Mouse (Mus musculus) forebrain, embryonic 14.5 days (tissue): Measurements from ENCODE around the gene Klhl33. TPM values are rescaled to one million over a fixed set of nuclear protein-coding genes. Genes with fewer than 3 reads are reported as not detected.
"Not testable (repeated sequence)": the region's sequence is repeated elsewhere in the genome, so short reads cannot be mapped to it uniquely, and the experiment has no call there.

Experiments
- ATAC-seq: fragments of 200-750 bp; cut with Nextera tagmentation; 2 replicates; pipeline ENCODE4 v1.8.0; 2017; ENCODE audit warnings: mild to moderate bottlenecking, moderate library complexity
- DNase-seq: peaks from one replicate; pipeline ENCODE4 v3.0.0-alpha.2; 2015; ENCODE audit warnings: low spot score
- H3K27ac ChIP-seq: fragments of 300-500 bp; sonication (generic); 2 replicates; pipeline ENCODE4 v1.5.1; 2014; ENCODE audit warnings: low read depth, mild to moderate bottlenecking, control low read depth, low read length, moderate library complexity
- H3K27me3 ChIP-seq: fragments of 300-500 bp; sonication (generic); replicated peaks from 2 replicates; pipeline ENCODE4 v1.6.1; 2014; ENCODE audit warnings: low read length, control low read depth, mixed read lengths; ENCODE audit not compliant: control insufficient read depth, insufficient read depth
- H3K36me3 ChIP-seq: fragments of 300-500 bp; sonication (generic); 2 replicates; pipeline ENCODE4 v1.6.1; 2014; ENCODE audit warnings: low read length, control low read depth; ENCODE audit not compliant: control insufficient read depth, insufficient read depth
- H3K4me1 ChIP-seq: fragments of 300-500 bp; sonication (generic); 2 replicates; pipeline ENCODE4 v1.6.1; 2014; ENCODE audit warnings: antibody characterized with exemption, low read length, control low read depth; ENCODE audit not compliant: control insufficient read depth, insufficient read depth
- H3K4me2 ChIP-seq: fragments of 300-500 bp; sonication (generic); 2 replicates; pipeline ENCODE4 v1.6.1; 2014; ENCODE audit warnings: mild to moderate bottlenecking, control low read depth, low read length
- H3K4me3 ChIP-seq: fragments of 300-500 bp; sonication (generic); 2 replicates; pipeline ENCODE4 v1.5.1; 2014; ENCODE audit warnings: low read depth, low read length, control low read depth
- H3K9ac ChIP-seq: fragments of 300-500 bp; sonication (generic); 2 replicates; pipeline ENCODE4 v1.6.1; 2014; ENCODE audit warnings: mild to moderate bottlenecking, low read length, control low read depth, moderate library complexity
- H3K9me3 ChIP-seq: fragments of 300-500 bp; sonication (generic); replicated peaks from 2 replicates; pipeline ENCODE4 v1.6.1; 2016; ENCODE audit warnings: low read length, control low read depth, mixed read lengths; ENCODE audit not compliant: control insufficient read depth
- WGBS: fragments of 180-500 bp; shearing (Covaris S2); extraction: QIAGEN DNeasy Blood & Tissue Kit; methylation state at CpG from one replicate; pipeline ENCODE4 v1.1.7; 2014; 5-methylcytosine and 5-hydroxymethylcytosine counted together
- polyA plus RNA-seq: library from polyadenylated mRNA; unstranded; fragments of >200 nt; fragmentation: Nextera tagmentation; extraction: Ambion mirVana; gene quantifications from 2 replicates; pipeline ENCODE4 v1.2.1, GENCODE M21; 2014

The Klhl33 gene
- polyA plus RNA-seq: 0.25 and 0.36 TPM in 2 replicates

- no peaks in the 10 kb centered on the region for H3K9me3 ChIP-seq
These were observed at the start of gene Klhl33 for GRCm38 (mm10) chr14:50897374-50897765. Gene Klhl33 (minus strand): TSS chr14:50897507.

GRCm38 (mm10) chr14:50945526-50945925 lies 48.2 kb upstream of the Klhl33 start:
- ATAC-seq, H3K9me3 ChIP-seq, H3K27ac ChIP-seq, DNase-seq, H3K27me3 ChIP-seq, H3K36me3 ChIP-seq, H3K4me1 ChIP-seq: not testable (repeated sequence)
- Histone ChIP-seq H3K4me3 (peak overlapping the region; percentile 41), H3K9ac (peak overlapping the region; percentile 59; the same call in 1 of the 2 replicates), H3K4me2 (peak overlapping the region; percentile 57)
- 21% methylated on average over 3 of the region's 3 CpGs for WGBS

More at GRCm38 (mm10) chr14:50897374-50897765, at the start of gene Klhl33:
- ATAC-seq (no peak), DNase-seq (no peak)
- Histone ChIP-seq H3K9ac (peak within 1 kb of the TSS; percentile 60), H3K4me3 (peak within 1 kb of the TSS; percentile 33), H3K36me3 (no peaks in the 10 kb centered on the region), H3K4me1 (no peaks in the 10 kb centered on the region), H3K4me2 (peak within 1 kb of the TSS; percentile 64), H3K27me3 (0 out of 2 replicates have a peak, but pooled peaks cover 5% of the 10 kb centered on the region), H3K27ac (no peak within 1 kb of the TSS)
- 35% methylated on average over 7 of the region's 7 CpGs for WGBS

GRCm38 (mm10) chr14:50945081-50945480 lies 47.8 kb upstream of the Klhl33 start:
- Histone ChIP-seq H3K4me3 (peak overlapping the region; percentile 41), H3K4me2 (peak overlapping the region; percentile 57), H3K9ac (peak overlapping the region; percentile 59), H3K27ac (peak overlapping the region; percentile 75; the same call in 1 of the 2 replicates)
- not testable (repeated sequence) for H3K9me3 ChIP-seq, H3K27me3 ChIP-seq, H3K4me1 ChIP-seq, DNase-seq, H3K36me3 ChIP-seq
- 4% methylated on average over 6 of the region's 6 CpGs for WGBS
- ATAC-seq: 0 out of 2 replicates have a peak, but pooled peaks have one; percentile 10

- ATAC-seq: peak; percentile 97
- WGBS: 0% methylated on average over 14 of the region's 15 CpGs
- Histone ChIP-seq H3K27ac (peak overlapping the region; percentile 75), H3K4me2 (peak overlapping the region; percentile 57), H3K4me3 (peak overlapping the region; percentile 41), H3K9ac (peak overlapping the region; percentile 59)
- H3K4me1 ChIP-seq, H3K27me3 ChIP-seq, H3K9me3 ChIP-seq, H3K36me3 ChIP-seq: not testable (repeated sequence)
- peak; percentile 64 for DNase-seq
These were observed 47.3 kb upstream of the Klhl33 start for GRCm38 (mm10) chr14:50944668-50945033.

GRCm38 (mm10) chr14:50943932-50944667 lies 46.8 kb upstream of the Klhl33 start, which contains the start of gene Gm49342:
Gene Gm49342 (plus strand): TSS chr14:50944517.
- Histone ChIP-seq H3K27ac (peak within 1 kb of the TSS; percentile 75), H3K9me3 (no peaks in the 10 kb centered on the region), H3K4me1 (no peaks in the 10 kb centered on the region), H3K4me2 (peak within 1 kb of the TSS; percentile 57), H3K9ac (peak within 1 kb of the TSS; percentile 59), H3K27me3 (no peaks in the 10 kb centered on the region), H3K4me3 (peak within 1 kb of the TSS; percentile 41), H3K36me3 (no peaks in the 10 kb centered on the region)
- WGBS: 14% methylated on average over 31 of the region's 31 CpGs
- ATAC-seq: peak; percentile 97
- peak; percentile 90 for DNase-seq

- no peak overlapping the region for H3K4me2 ChIP-seq
- no peak overlapping the region for H3K27ac ChIP-seq
- ATAC-seq: no peak
- H3K4me3 ChIP-seq: no peak overlapping the region
- DNase-seq: no peak
- H3K27me3 ChIP-seq: no peaks in the 10 kb centered on the region
- no peaks in the 10 kb centered on the region for H3K4me1 ChIP-seq
- H3K9me3 ChIP-seq: no peaks in the 10 kb centered on the region
- no peaks in the 10 kb centered on the region for H3K36me3 ChIP-seq
- 54% methylated on average over 2 of the region's 2 CpGs for whole genome bisulfite sequencing
- no peak overlapping the region for H3K9ac ChIP-seq
These were observed 41.6 kb upstream of the Klhl33 start for GRCm38 (mm10) chr14:50938940-50939339.

- ATAC-seq (no peak), DNase-seq (no peak)
- Histone ChIP-seq H3K4me3 (no peak overlapping the region), H3K9me3 (no peaks in the 10 kb centered on the region), H3K27me3 (no peaks in the 10 kb centered on the region), H3K9ac (no peak overlapping the region), H3K4me1 (no peaks in the 10 kb centered on the region), H3K36me3 (no peaks in the 10 kb centered on the region), H3K4me2 (no peak overlapping the region), H3K27ac (no peak overlapping the region)
- 78% methylated on average over 3 of the region's 3 CpGs for WGBS
These were observed 41.0 kb upstream of the Klhl33 start for GRCm38 (mm10) chr14:50938119-50938908.

GRCm38 (mm10) chr14:50936649-50937048 lies 39.3 kb upstream of the Klhl33 start:
- no peaks in the 10 kb centered on the region for H3K4me1 ChIP-seq
- ATAC-seq (no peak), DNase-seq (no peak)
- H3K36me3 ChIP-seq: no peaks in the 10 kb centered on the region
- no peak overlapping the region for H3K4me3 ChIP-seq
- H3K9ac ChIP-seq: no peak overlapping the region
- H3K27me3 ChIP-seq: no peaks in the 10 kb centered on the region
- WGBS: 50% methylated on average over 1 of the region's 1 CpGs
- H3K27ac ChIP-seq: no peak overlapping the region
- H3K4me2 ChIP-seq: no peak overlapping the region
- no peaks in the 10 kb centered on the region for H3K9me3 ChIP-seq
